Mouse (Mus musculus) testis, adult 2 months (tissue): ENCODE measurements around the gene Mfsd4b5.

ENCODE experiments used
- CTCF ChIP-seq: fragments of 200-500 bp; IDR thresholded peaks from 2 replicates; pipeline ENCODE4 v1.5.1; 2012; ENCODE audit warnings: low read depth, mild to moderate bottlenecking, inconsistent platforms, low read length, moderate library complexity; ENCODE audit not compliant: control insufficient read depth, insufficient read depth, insufficient replicate concordance
- POLR2A ChIP-seq: fragments of 200-500 bp; IDR thresholded peaks from 2 replicates; pipeline ENCODE4 v1.6.1; 2012; ENCODE audit warnings: low read depth, mild to moderate bottlenecking, inconsistent platforms, low read length, moderate library complexity; ENCODE audit not compliant: control insufficient read depth

GRCm38 (mm10) chr10:39936553-39936952 lies 49.9 kb downstream of the Mfsd4b5 start:
- TF ChIP-seq POLR2A, result no peak
- TF ChIP-seq CTCF, result no peak
